Mouse (Mus musculus) embryonic facial prominence, embryonic 14.5 days (tissue): ENCODE data around the gene Gper1. TPM values are rescaled to one million over a fixed set of nuclear protein-coding genes. Genes with fewer than 3 reads are reported as not detected.
A peak's percentile ranks its signal among the peaks of the same experiment; 100 is the strongest.

Experiments used
- ATAC-seq: fragments of 200-750 bp; cut with Nextera tagmentation; 2 replicates; pipeline ENCODE4 v1.8.0; 2017; ENCODE audit warnings: low read depth, moderate number of reproducible peaks, moderate TSS enrichment
- DNase-seq: peaks from one replicate; pipeline ENCODE4 v3.0.0-alpha.2; 2015; ENCODE audit warnings: low spot score
- H3K27ac ChIP-seq: fragments of 300-500 bp; sonication (generic); replicated peaks from 2 replicates; pipeline ENCODE4 v1.5.1; 2014; ENCODE audit warnings: low read depth, mild to moderate bottlenecking, low read length, moderate library complexity
- H3K27me3 ChIP-seq: fragments of 300-500 bp; sonication (generic); replicated peaks from 2 replicates; pipeline ENCODE4 v1.6.1; 2014; ENCODE audit warnings: low read length; ENCODE audit not compliant: control insufficient read depth, insufficient read depth
- H3K36me3 ChIP-seq: fragments of 300-500 bp; sonication (generic); 2 replicates; pipeline ENCODE4 v1.6.1; 2014; ENCODE audit warnings: low read length, mixed read lengths; ENCODE audit not compliant: control insufficient read depth, insufficient read depth
- H3K4me1 ChIP-seq: fragments of 300-500 bp; sonication (generic); 2 replicates; pipeline ENCODE4 v1.6.1; 2014; ENCODE audit warnings: antibody characterized with exemption, low read length; ENCODE audit not compliant: control insufficient read depth, insufficient read depth
- H3K4me2 ChIP-seq: fragments of 300-500 bp; sonication (generic); 2 replicates; pipeline ENCODE4 v1.6.1; 2014; ENCODE audit warnings: low read depth, mild to moderate bottlenecking, low read length, moderate library complexity, mixed read lengths
- H3K4me3 ChIP-seq: fragments of 300-500 bp; sonication (generic); 2 replicates; pipeline ENCODE4 v1.5.1; 2014; ENCODE audit warnings: low read depth, mild to moderate bottlenecking, low read length
- H3K9ac ChIP-seq: fragments of 300-500 bp; sonication (generic); 2 replicates; pipeline ENCODE4 v1.6.1; 2014; ENCODE audit warnings: low read depth, mild to moderate bottlenecking, low read length, moderate library complexity, mixed read lengths
- H3K9me3 ChIP-seq: fragments of 300-500 bp; sonication (generic); 2 replicates; pipeline ENCODE4 v1.6.1; 2016; ENCODE audit warnings: low read length; ENCODE audit not compliant: control insufficient read depth
- WGBS: fragments of 180-500 bp; shearing (Covaris S2); extraction: QIAGEN DNeasy Blood & Tissue Kit; methylation state at CpG from one replicate; pipeline ENCODE4 v1.1.7; 2014; 5-methylcytosine and 5-hydroxymethylcytosine counted together
- polyA plus RNA-seq: library from polyadenylated mRNA; unstranded; fragments of >200 nt; fragmentation: Nextera tagmentation; extraction: Ambion mirVana; gene quantifications from 2 replicates; pipeline ENCODE4 v1.2.1, GENCODE M21; 2014

The Gper1 gene
- polyA plus RNA-seq, 1 experiment from 2014 or later = 6.7 TPM

- H3K27me3 ChIP-seq = no peaks in the 10 kb centered on the region
- H3K4me2 ChIP-seq = peak overlapping the region; percentile 67
- H3K9ac ChIP-seq = peak overlapping the region; percentile 57
- H3K36me3 ChIP-seq = no peaks in the 10 kb centered on the region
- H3K27ac ChIP-seq = peak overlapping the region; percentile 77; the same call in 1 of the 2 replicates
- DNase-seq = peak; percentile 95
- peak overlapping the region; percentile 52 for H3K4me3 ChIP-seq
- peak; percentile 82 for ATAC-seq
- no peaks in the 10 kb centered on the region for H3K9me3 ChIP-seq
- WGBS = 2% methylated on average over 34 of the region's 73 CpGs
- H3K4me1 ChIP-seq = peaks cover 36% of the 10 kb centered on the region
These were observed 42.3 kb upstream of the Gper1 start for GRCm38 (mm10) chr5:139380385-139381248.

- Histone ChIP-seq H3K4me2 (peak overlapping the region; percentile 24; the same call in 1 of the 2 replicates), H3K4me1 (peaks cover 36% of the 10 kb centered on the region), H3K4me3 (no peak overlapping the region), H3K27ac (no peak overlapping the region), H3K9me3 (no peaks in the 10 kb centered on the region), H3K9ac (no peak overlapping the region; the same call in 1 of the 2 replicates), H3K27me3 (no peaks in the 10 kb centered on the region), H3K36me3 (no peaks in the 10 kb centered on the region)
- ATAC-seq = no peak
- no peak for DNase-seq
- WGBS = 86% methylated on average over 18 of the region's 18 CpGs
These were observed 41.1 kb upstream of the Gper1 start for GRCm38 (mm10) chr5:139381586-139382513.

DNA sequence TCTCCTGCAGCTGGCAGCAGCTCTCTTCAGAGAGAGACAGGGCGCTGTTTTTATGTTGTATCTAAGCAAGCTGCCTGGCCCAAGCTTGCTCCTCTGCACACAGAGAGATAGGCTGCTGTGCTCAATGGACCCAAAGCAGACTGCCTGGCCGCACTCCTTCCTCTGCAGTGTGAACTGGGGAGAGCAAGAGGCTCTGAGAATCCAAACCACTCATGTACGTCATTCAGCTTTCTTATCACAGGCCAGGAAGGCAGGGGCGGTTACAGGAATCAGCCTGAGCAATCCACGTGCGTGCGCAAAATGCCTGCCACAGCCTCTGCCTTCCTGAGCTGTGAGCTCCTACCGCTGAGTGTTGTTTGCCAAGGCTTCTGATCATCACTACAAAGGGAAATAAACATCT is 40.2 kb upstream of the Gper1 start:
- Histone ChIP-seq H3K4me2 (peak overlapping the region; percentile 24; the same call in 1 of the 2 replicates), H3K9me3 (no peaks in the 10 kb centered on the region), H3K4me3 (no peak overlapping the region), H3K27me3 (no peaks in the 10 kb centered on the region), H3K27ac (no peak overlapping the region), H3K4me1 (peaks cover 27% of the 10 kb centered on the region), H3K36me3 (no peaks in the 10 kb centered on the region), H3K9ac (no peak overlapping the region)
- no peak for ATAC-seq
- no peak for DNase-seq
- WGBS = 76% methylated on average over 8 of the region's 8 CpGs

DNA sequence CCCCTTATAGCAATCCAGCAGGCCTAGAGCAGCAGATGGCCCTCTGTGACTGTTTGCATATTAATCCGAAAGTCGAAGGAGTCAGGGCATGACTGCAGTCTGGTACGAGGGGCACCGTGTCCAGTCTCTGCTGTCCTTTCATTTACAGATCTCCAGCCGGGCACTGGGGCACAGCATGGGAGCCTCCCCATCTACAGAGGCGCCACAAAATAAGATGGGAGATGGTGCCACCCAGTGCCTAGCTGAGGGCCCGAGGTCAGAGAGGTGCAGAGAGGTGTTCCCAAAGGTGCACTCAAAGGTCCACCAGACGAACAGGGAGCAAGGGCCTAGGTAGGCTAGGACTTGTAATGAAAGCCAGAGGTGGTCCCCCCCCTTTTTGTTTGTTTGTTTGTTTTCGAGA is 39.7 kb upstream of the Gper1 start:
- peaks cover 22% of the 10 kb centered on the region for H3K4me1 ChIP-seq
- ATAC-seq = no peak
- WGBS = 85% methylated on average over 9 of the region's 9 CpGs

GRCm38 (mm10) chr5:139384531-139384930 is 38.4 kb upstream of the Gper1 start:
- no peak overlapping the region for H3K4me3 ChIP-seq
- DNase-seq (no peak), ATAC-seq (no peak)
- no peaks in the 10 kb centered on the region for H3K27me3 ChIP-seq
- H3K9ac ChIP-seq = no peak overlapping the region
- H3K27ac ChIP-seq = no peak overlapping the region
- no peak overlapping the region for H3K4me2 ChIP-seq
- no peaks in the 10 kb centered on the region for H3K9me3 ChIP-seq
- WGBS = 56% methylated on average over 10 of the region's 10 CpGs
- H3K36me3 ChIP-seq = no peaks in the 10 kb centered on the region
- H3K4me1 ChIP-seq = peaks cover 17% of the 10 kb centered on the region

More for the DNA sequence above, 39.7 kb upstream of the Gper1 start:
- no peaks in the 10 kb centered on the region for H3K9me3 ChIP-seq
- no peaks in the 10 kb centered on the region for H3K27me3 ChIP-seq
- H3K36me3 ChIP-seq = no peaks in the 10 kb centered on the region
- H3K9ac ChIP-seq = no peak overlapping the region
- no peak for DNase-seq
- H3K4me2 ChIP-seq = no peak overlapping the region
- H3K27ac ChIP-seq = no peak overlapping the region
- no peak overlapping the region for H3K4me3 ChIP-seq

GRCm38 (mm10) chr5:139386047-139386446 is 36.9 kb upstream of the Gper1 start:
- Histone ChIP-seq H3K27ac (no peak overlapping the region), H3K9ac (no peak overlapping the region), H3K4me3 (no peak overlapping the region), H3K36me3 (no peaks in the 10 kb centered on the region), H3K4me1 (peaks cover 15% of the 10 kb centered on the region), H3K4me2 (no peak overlapping the region), H3K9me3 (no peaks in the 10 kb centered on the region), H3K27me3 (no peaks in the 10 kb centered on the region)
- 95% methylated on average over 5 of the region's 5 CpGs for WGBS
- DNase-seq (no peak), ATAC-seq (no peak)

GRCm38 (mm10) chr5:139387329-139388194 is 35.4 kb upstream of the Gper1 start:
- no peak overlapping the region for H3K4me2 ChIP-seq
- 0 out of 2 replicates have a peak, but pooled peaks cover 4% of the 10 kb centered on the region for H3K36me3 ChIP-seq
- ATAC-seq (no peak), DNase-seq (no peak)
- no peak overlapping the region for H3K9ac ChIP-seq
- peak overlapping the region; percentile 24; the same call in 1 of the 2 replicates for H3K27ac ChIP-seq
- H3K4me1 ChIP-seq = peaks cover 13% of the 10 kb centered on the region
- no peaks in the 10 kb centered on the region for H3K9me3 ChIP-seq
- WGBS = 83% methylated on average over 8 of the region's 10 CpGs
- no peaks in the 10 kb centered on the region for H3K27me3 ChIP-seq
- H3K4me3 ChIP-seq = no peak overlapping the region

GRCm38 (mm10) chr5:139388195-139388570 is 34.8 kb upstream of the Gper1 start:
- Histone ChIP-seq H3K27ac (peak overlapping the region; percentile 24; the same call in 1 of the 2 replicates), H3K9me3 (no peaks in the 10 kb centered on the region), H3K27me3 (no peaks in the 10 kb centered on the region), H3K4me1 (peaks cover 13% of the 10 kb centered on the region), H3K4me3 (no peak overlapping the region), H3K9ac (no peak overlapping the region), H3K36me3 (0 out of 2 replicates have a peak, but pooled peaks cover 4% of the 10 kb centered on the region), H3K4me2 (no peak overlapping the region)
- ATAC-seq = no peak
- no peak for DNase-seq
- 65% methylated on average over 4 of the region's 4 CpGs for WGBS
